Mouse (Mus musculus) thymus, adult 2 months (tissue): Measurements from ENCODE around the gene Tbx3. TPM values are rescaled to one million over a fixed set of nuclear protein-coding genes. Genes with fewer than 3 reads are reported as not detected.

Experiments used
- DNase-seq: peaks from one replicate; pipeline ENCODE4 v3.0.0; 2021
- H3K27ac ChIP-seq: fragments of 200-500 bp; 2 replicates; pipeline ENCODE4 v1.5.1; 2012; ENCODE audit warnings: low read length, control low read depth; ENCODE audit not compliant: control insufficient read depth, insufficient read depth
- H3K27me3 ChIP-seq: fragments of 200-500 bp; 2 replicates; pipeline ENCODE4 v1.6.1; 2012; ENCODE audit warnings: mild to moderate bottlenecking, low read length, moderate library complexity, mixed read lengths; ENCODE audit not compliant: control insufficient read depth, insufficient read depth
- H3K36me3 ChIP-seq: fragments of 200-500 bp; 2 replicates; pipeline ENCODE4 v1.6.1; 2012; ENCODE audit warnings: mild to moderate bottlenecking, low read length, moderate library complexity; ENCODE audit not compliant: control insufficient read depth, insufficient read depth
- H3K4me1 ChIP-seq: fragments of 200-500 bp; replicated peaks from 2 replicates; pipeline ENCODE4 v1.6.1; 2012; ENCODE audit warnings: low read length; ENCODE audit not compliant: control insufficient read depth, insufficient read depth
- H3K4me3 ChIP-seq: fragments of 200-500 bp; 2 replicates; pipeline ENCODE4 v1.5.1; 2012; ENCODE audit warnings: mild to moderate bottlenecking, low read length, control low read depth, moderate library complexity; ENCODE audit not compliant: control insufficient read depth, insufficient read depth
- CTCF ChIP-seq: fragments of 200-500 bp; IDR thresholded peaks from 2 replicates; pipeline ENCODE4 v1.5.1; 2012; ENCODE audit warnings: mild to moderate bottlenecking, control low read depth, low read length, moderate library complexity, borderline replicate concordance; ENCODE audit not compliant: control insufficient read depth, poor library complexity, insufficient read depth; ENCODE audit errors: extremely low read depth
- POLR2A ChIP-seq: fragments of 200-500 bp; IDR thresholded peaks from 2 replicates; pipeline ENCODE4 v1.6.1; 2012; ENCODE audit warnings: mild to moderate bottlenecking, low read length, control low read depth, moderate library complexity; ENCODE audit not compliant: control insufficient read depth, poor library complexity, insufficient read depth; ENCODE audit errors: extremely low read depth
- WGBS: fragments of 180-500 bp; shearing (Covaris S2); methylation state at CpG from one replicate; pipeline ENCODE4 v1.1.7; 2018; 5-methylcytosine and 5-hydroxymethylcytosine counted together
- polyA plus RNA-seq: library from polyadenylated mRNA; depleted of rRNA; stranded (reverse); fragments of >200 nt; gene quantifications from 2 replicates; pipeline ENCODE4 v1.2.3, GENCODE M21; 2012; rRNA removed

The Tbx3 gene
- polyA plus RNA-seq, 1 experiment = 2.1 TPM

DNA sequence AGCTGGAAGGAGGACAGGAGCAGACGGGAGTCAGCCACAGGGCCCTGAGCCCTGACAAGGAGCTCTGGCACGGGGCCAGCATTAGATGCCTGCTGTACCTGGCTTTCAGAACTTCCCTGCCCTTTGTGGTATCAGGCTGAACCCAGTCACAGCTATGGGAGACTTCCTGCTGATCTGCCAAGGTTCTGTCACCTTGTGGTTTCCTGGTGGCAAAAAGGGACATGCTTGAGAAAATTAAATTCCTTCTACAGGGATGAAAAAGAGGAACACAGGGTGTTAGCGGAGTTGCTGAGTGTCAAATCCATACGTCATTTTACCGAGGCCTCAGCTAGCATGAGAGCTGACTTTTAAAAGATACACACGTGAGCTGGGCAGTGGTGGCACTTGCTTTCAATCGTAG is 62.5 kb downstream of the Tbx3 start:
- Histone ChIP-seq H3K4me1 (no peaks in the 10 kb centered on the region), H3K27ac (no peak overlapping the region), H3K27me3 (no peaks in the 10 kb centered on the region), H3K4me3 (no peak overlapping the region), H3K36me3 (no peaks in the 10 kb centered on the region)
- 4% methylated on average over 7 of the region's 7 CpGs for WGBS
- no peak for TF ChIP-seq CTCF
- no peak for TF ChIP-seq POLR2A
- no peak for DNase-seq

Other genes starting within 250 kb of the Tbx3 start
- gene Tbx5, start 162.0 kb downstream of the Tbx3 start, polyA plus RNA-seq = 0.54 and 1.7 TPM in 2 replicates